Mouse (Mus musculus): Measurements from ENCODE around the gene Shcbp1l. TPM values are rescaled to one million over a fixed set of nuclear protein-coding genes. Genes with fewer than 3 reads are reported as not detected.
"Not testable (repeated sequence)": the region's sequence is repeated elsewhere in the genome, so short reads cannot be mapped to it uniquely, and the experiment has no call there.

The Shcbp1l gene
- polyA plus RNA-seq, 1 experiment: 0.49 TPM

DNA sequence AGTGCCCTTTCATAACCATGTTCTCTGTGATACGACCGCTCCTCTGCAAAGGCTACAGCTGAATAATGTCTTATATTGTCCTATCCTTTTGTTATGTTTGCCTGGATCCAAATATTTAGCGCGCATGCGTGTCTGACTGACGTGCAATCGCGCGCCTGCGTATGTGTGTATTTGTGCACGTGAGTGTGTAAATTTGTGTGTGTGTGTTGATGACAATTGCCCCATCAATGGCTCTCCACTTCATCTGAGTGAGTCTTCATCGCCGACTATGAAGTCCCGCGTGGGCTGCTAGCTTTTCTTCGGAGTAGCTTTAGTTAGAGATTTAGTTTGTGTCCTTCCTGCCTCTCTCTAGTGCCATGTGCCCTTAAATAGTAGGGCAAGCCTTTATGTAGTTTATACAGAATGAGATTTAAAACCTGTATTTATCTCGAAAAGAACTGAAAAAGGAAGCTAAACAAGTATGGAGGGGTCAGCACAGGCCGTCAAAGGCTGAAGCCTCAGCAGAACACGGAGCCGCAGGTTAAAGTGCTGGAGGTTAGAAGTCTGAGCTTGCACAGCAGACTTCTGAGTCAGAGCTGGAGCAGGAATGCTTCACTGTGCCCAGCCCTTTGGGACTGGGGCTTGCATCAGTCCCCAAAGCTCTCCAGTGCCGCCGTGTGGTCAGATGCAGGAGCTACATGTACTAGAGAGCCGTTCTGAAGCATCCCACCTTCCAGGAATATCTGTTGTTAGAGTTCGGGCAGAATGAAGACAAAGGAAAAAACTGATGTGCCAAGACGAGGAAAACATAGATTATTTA, 38.5 kb upstream of the Shcbp1l start:
- Histone ChIP-seq H3K36me3 (ENCODE audit: control insufficient read depth, insufficient read depth, low read length) (no peaks in the 10 kb centered on the region), H3K27ac (ENCODE audit: insufficient read depth, low read length) (no peak overlapping the region), H3K27me3 (ENCODE audit: control insufficient read depth, insufficient read depth, low read length) (no peaks in the 10 kb centered on the region), H3K4me1 (ENCODE audit: control insufficient read depth, insufficient read depth, insufficient read length) (no peaks in the 10 kb centered on the region), H3K4me3 (ENCODE audit: extremely low read depth, insufficient read depth, insufficient read length) (no peak overlapping the region)
- DNase-seq (ENCODE audit: low read depth in 1 of 2, low spot score in 2 of 2): peak; percentile 18 to 70
- WGBS: 56% methylated on average over 25 of the region's 25 CpGs
- no peak for TF ChIP-seq POLR2A (IDR thresholded peaks at IDR 0.05; ENCODE audit: low read depth, low read length)
- TF ChIP-seq CTCF (IDR thresholded peaks at IDR 0.05; ENCODE audit: extremely low read depth, insufficient read depth, insufficient read length, insufficient replicate concordance): peak; percentile 75; the same call in 1 of the 2 replicates

- DNase-seq (ENCODE audit: low read depth in 1 of 2, low spot score in 2 of 2); H3K27ac ChIP-seq (ENCODE audit: insufficient read depth, low read length); H3K27me3 ChIP-seq (ENCODE audit: control insufficient read depth, insufficient read depth, low read length); H3K4me1 ChIP-seq (ENCODE audit: control insufficient read depth, insufficient read depth, insufficient read length); H3K4me3 ChIP-seq (ENCODE audit: extremely low read depth, insufficient read depth, insufficient read length); H3K36me3 ChIP-seq (ENCODE audit: control insufficient read depth, insufficient read depth, low read length): not testable (repeated sequence)
- 80% methylated on average over 4 of the region's 4 CpGs for WGBS
Measured at GRCm38 (mm10) chr1:153395706-153396105, 29.3 kb upstream of the Shcbp1l start.

DNA sequence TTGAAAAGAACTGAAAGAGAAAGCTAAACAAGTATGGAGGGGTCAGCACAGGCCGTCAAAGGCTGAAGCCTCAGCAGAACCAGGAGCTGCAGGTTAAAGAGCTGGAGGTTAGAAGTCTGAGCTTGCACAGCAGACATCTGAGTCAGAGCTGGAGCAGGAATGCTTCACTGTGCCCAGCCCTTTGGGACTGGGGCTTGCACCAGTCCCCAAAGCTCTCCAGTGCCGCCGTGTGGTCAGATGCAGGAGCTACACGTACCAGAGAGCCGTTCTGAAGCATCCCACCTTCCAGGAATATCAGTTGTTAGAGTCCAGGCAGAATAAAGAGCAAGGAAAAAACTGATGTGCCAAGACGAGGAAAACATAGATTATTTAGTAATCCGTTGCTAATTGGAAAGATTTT, 23.2 kb upstream of the Shcbp1l start:
- 5% methylated on average over 7 of the region's 7 CpGs for WGBS
- H3K27me3 ChIP-seq (ENCODE audit: control insufficient read depth, insufficient read depth, low read length): no peaks in the 10 kb centered on the region
- DNase-seq (ENCODE audit: low read depth in 1 of 2, low spot score in 2 of 2): peak in 1 of 2 experiments; percentile 52
- no peaks in the 10 kb centered on the region for H3K36me3 ChIP-seq (ENCODE audit: control insufficient read depth, insufficient read depth, low read length)
- TF ChIP-seq POLR2A (IDR thresholded peaks at IDR 0.05; ENCODE audit: low read depth, low read length): no peak
- TF ChIP-seq CTCF (IDR thresholded peaks at IDR 0.05; ENCODE audit: extremely low read depth, insufficient read depth, insufficient read length, insufficient replicate concordance): peak; percentile 66; the same call in 1 of the 2 replicates
- H3K27ac ChIP-seq (ENCODE audit: insufficient read depth, low read length): no peak overlapping the region
- H3K4me3 ChIP-seq (ENCODE audit: extremely low read depth, insufficient read depth, insufficient read length): no peak overlapping the region
- no peaks in the 10 kb centered on the region for H3K4me1 ChIP-seq (ENCODE audit: control insufficient read depth, insufficient read depth, insufficient read length)

GRCm38 (mm10) chr1:153407641-153408040, 17.3 kb upstream of the Shcbp1l start:
- WGBS: 87% methylated on average over 11 of the region's 11 CpGs
- H3K27me3 ChIP-seq (ENCODE audit: control insufficient read depth, insufficient read depth, low read length); H3K4me3 ChIP-seq (ENCODE audit: extremely low read depth, insufficient read depth, insufficient read length); H3K4me1 ChIP-seq (ENCODE audit: control insufficient read depth, insufficient read depth, insufficient read length); H3K36me3 ChIP-seq (ENCODE audit: control insufficient read depth, insufficient read depth, low read length); DNase-seq (ENCODE audit: low read depth in 1 of 2, low spot score in 2 of 2): not testable (repeated sequence)
- peak overlapping the region; percentile 29; the same call in 1 of the 2 replicates for H3K27ac ChIP-seq (ENCODE audit: insufficient read depth, low read length)

- DNase-seq (ENCODE audit: low read depth in 1 of 2, low spot score in 2 of 2); H3K27ac ChIP-seq (ENCODE audit: insufficient read depth, low read length); H3K36me3 ChIP-seq (ENCODE audit: control insufficient read depth, insufficient read depth, low read length); H3K4me1 ChIP-seq (ENCODE audit: control insufficient read depth, insufficient read depth, insufficient read length); H3K4me3 ChIP-seq (ENCODE audit: extremely low read depth, insufficient read depth, insufficient read length); H3K27me3 ChIP-seq (ENCODE audit: control insufficient read depth, insufficient read depth, low read length): not testable (repeated sequence)
- 53% methylated on average over 5 of the region's 5 CpGs for WGBS
Measured at GRCm38 (mm10) chr1:153408296-153408695, 16.7 kb upstream of the Shcbp1l start.

DNA sequence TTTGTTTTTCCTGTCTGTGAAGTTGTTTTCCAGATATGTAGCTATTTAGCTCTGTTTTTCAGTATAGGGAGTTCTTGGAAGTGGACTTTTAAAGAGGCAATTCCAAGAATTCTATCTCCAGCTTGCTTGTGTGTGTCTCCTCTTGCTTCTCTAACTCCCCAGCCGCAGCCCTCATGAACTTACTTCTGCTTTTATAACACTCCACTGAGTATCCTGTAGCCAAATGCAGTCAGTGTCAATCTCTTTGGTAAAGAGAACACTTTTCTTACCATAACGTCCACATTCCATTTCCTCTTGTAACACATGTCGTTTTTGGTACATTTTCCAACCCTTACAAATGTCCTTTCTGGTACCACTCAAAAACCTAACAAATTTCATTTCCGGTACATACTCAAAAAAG, 14.0 kb upstream of the Shcbp1l start:
- H3K27me3 ChIP-seq (ENCODE audit: control insufficient read depth, insufficient read depth, low read length); H3K4me3 ChIP-seq (ENCODE audit: extremely low read depth, insufficient read depth, insufficient read length); H3K36me3 ChIP-seq (ENCODE audit: control insufficient read depth, insufficient read depth, low read length); H3K27ac ChIP-seq (ENCODE audit: insufficient read depth, low read length); DNase-seq (ENCODE audit: low read depth in 1 of 2, low spot score in 2 of 2); H3K4me1 ChIP-seq (ENCODE audit: control insufficient read depth, insufficient read depth, insufficient read length): not testable (repeated sequence)
- WGBS: 38% methylated on average over 1 of the region's 4 CpGs

- TF ChIP-seq CTCF (IDR thresholded peaks at IDR 0.05; ENCODE audit: extremely low read depth, insufficient read depth, insufficient read length, insufficient replicate concordance) (no peak), POLR2A (IDR thresholded peaks at IDR 0.05; ENCODE audit: low read depth, low read length) (no peak)
- no peak overlapping the region; the same call in 1 of the 2 replicates for H3K4me3 ChIP-seq (ENCODE audit: extremely low read depth, insufficient read depth, insufficient read length)
- H3K4me1 ChIP-seq (ENCODE audit: control insufficient read depth, insufficient read depth, insufficient read length): peaks cover 9% of the 10 kb centered on the region; the same call in 1 of the 2 replicates
- H3K36me3 ChIP-seq (ENCODE audit: control insufficient read depth, insufficient read depth, low read length): no peaks in the 10 kb centered on the region
- H3K27me3 ChIP-seq (ENCODE audit: control insufficient read depth, insufficient read depth, low read length): no peaks in the 10 kb centered on the region
- no peak for DNase-seq (ENCODE audit: low read depth in 1 of 2, low spot score in 2 of 2)
- 80% methylated on average over 6 of the region's 6 CpGs for WGBS
- peak overlapping the region; percentile 67 for H3K27ac ChIP-seq (ENCODE audit: insufficient read depth, low read length)
Measured at GRCm38 (mm10) chr1:153411723-153412122, 13.2 kb upstream of the Shcbp1l start.

- not testable (repeated sequence) for H3K27me3 ChIP-seq (ENCODE audit: control insufficient read depth, insufficient read depth, low read length); DNase-seq (ENCODE audit: low read depth in 1 of 2, low spot score in 2 of 2); H3K36me3 ChIP-seq (ENCODE audit: control insufficient read depth, insufficient read depth, low read length); H3K4me1 ChIP-seq (ENCODE audit: control insufficient read depth, insufficient read depth, insufficient read length)
- Histone ChIP-seq H3K27ac (ENCODE audit: insufficient read depth, low read length) (peak overlapping the region; percentile 50; the same call in 1 of the 2 replicates), H3K4me3 (ENCODE audit: extremely low read depth, insufficient read depth, insufficient read length) (peak overlapping the region; percentile 62; the same call in 1 of the 2 replicates)
- WGBS: 53% methylated on average over 3 of the region's 4 CpGs
Measured at GRCm38 (mm10) chr1:153412663-153413396, 12.1 kb upstream of the Shcbp1l start.

GRCm38 (mm10) chr1:153413397-153414020, 11.5 kb upstream of the Shcbp1l start:
- not testable (repeated sequence) for H3K36me3 ChIP-seq (ENCODE audit: control insufficient read depth, insufficient read depth, low read length); H3K27me3 ChIP-seq (ENCODE audit: control insufficient read depth, insufficient read depth, low read length); H3K4me1 ChIP-seq (ENCODE audit: control insufficient read depth, insufficient read depth, insufficient read length)
- H3K27ac ChIP-seq (ENCODE audit: insufficient read depth, low read length): peak overlapping the region; percentile 50; the same call in 1 of the 2 replicates
- DNase-seq (ENCODE audit: low read depth in 1 of 2, low spot score in 2 of 2): peak in 1 of 2 experiments; percentile 55
- peak overlapping the region; percentile 62 for H3K4me3 ChIP-seq (ENCODE audit: extremely low read depth, insufficient read depth, insufficient read length)
- 42% methylated on average over 13 of the region's 13 CpGs for WGBS

Data from spleen, adult 2 months (tissue).